Mouse (Mus musculus) hindbrain, embryonic 15.5 days (tissue): ENCODE data around the gene Psmb7. TPM values are rescaled to one million over a fixed set of nuclear protein-coding genes. Genes with fewer than 3 reads are reported as not detected.

Experiments
- ATAC-seq: fragments of 200-750 bp; cut with Nextera tagmentation; 2 replicates; pipeline ENCODE4 v1.8.0; 2017; ENCODE audit warnings: low read depth, moderate number of reproducible peaks, moderate TSS enrichment; ENCODE audit not compliant: low FRiP score
- H3K27ac ChIP-seq: fragments of 300-500 bp; sonication (generic); replicated peaks from 2 replicates; pipeline ENCODE4 v1.5.1; 2015; ENCODE audit warnings: mild to moderate bottlenecking, inconsistent platforms
- H3K27me3 ChIP-seq: fragments of 300-500 bp; sonication (generic); 2 replicates; pipeline ENCODE4 v1.6.1; 2015; ENCODE audit warnings: control low read depth, inconsistent platforms
- H3K36me3 ChIP-seq: fragments of 300-500 bp; sonication (generic); 2 replicates; pipeline ENCODE4 v1.6.1; 2015; ENCODE audit warnings: control low read depth, inconsistent platforms
- H3K4me1 ChIP-seq: fragments of 300-500 bp; sonication (generic); replicated peaks from 2 replicates; pipeline ENCODE4 v1.6.1; 2015; ENCODE audit warnings: control low read depth, inconsistent platforms
- H3K4me2 ChIP-seq: fragments of 300-500 bp; sonication (generic); 2 replicates; pipeline ENCODE4 v1.6.1; 2015; ENCODE audit warnings: moderate library complexity, mild to moderate bottlenecking, inconsistent platforms
- H3K4me3 ChIP-seq: fragments of 300-500 bp; sonication (generic); 2 replicates; pipeline ENCODE4 v1.5.1; 2015; ENCODE audit warnings: mild to moderate bottlenecking, inconsistent platforms
- H3K9ac ChIP-seq: fragments of 300-500 bp; sonication (generic); 2 replicates; pipeline ENCODE4 v1.6.1; 2015; ENCODE audit warnings: inconsistent platforms
- H3K9me3 ChIP-seq: fragments of 300-500 bp; sonication (generic); 2 replicates; pipeline ENCODE4 v1.6.1; 2016; ENCODE audit warnings: control low read depth, inconsistent platforms
- WGBS: fragments of 180-500 bp; shearing (Covaris S2); methylation state at CpG from one replicate; pipeline ENCODE4 v1.1.7; 2015; 5-methylcytosine and 5-hydroxymethylcytosine counted together
- polyA plus RNA-seq: library from polyadenylated mRNA; unstranded; fragments of >200 nt; fragmentation: Nextera tagmentation; extraction: Ambion mirVana; gene quantifications from 2 replicates; pipeline ENCODE4 v1.2.1, GENCODE M21; 2015

The Psmb7 gene
- polyA plus RNA-seq, 1 experiment from 2014 or later = 269 TPM

DNA sequence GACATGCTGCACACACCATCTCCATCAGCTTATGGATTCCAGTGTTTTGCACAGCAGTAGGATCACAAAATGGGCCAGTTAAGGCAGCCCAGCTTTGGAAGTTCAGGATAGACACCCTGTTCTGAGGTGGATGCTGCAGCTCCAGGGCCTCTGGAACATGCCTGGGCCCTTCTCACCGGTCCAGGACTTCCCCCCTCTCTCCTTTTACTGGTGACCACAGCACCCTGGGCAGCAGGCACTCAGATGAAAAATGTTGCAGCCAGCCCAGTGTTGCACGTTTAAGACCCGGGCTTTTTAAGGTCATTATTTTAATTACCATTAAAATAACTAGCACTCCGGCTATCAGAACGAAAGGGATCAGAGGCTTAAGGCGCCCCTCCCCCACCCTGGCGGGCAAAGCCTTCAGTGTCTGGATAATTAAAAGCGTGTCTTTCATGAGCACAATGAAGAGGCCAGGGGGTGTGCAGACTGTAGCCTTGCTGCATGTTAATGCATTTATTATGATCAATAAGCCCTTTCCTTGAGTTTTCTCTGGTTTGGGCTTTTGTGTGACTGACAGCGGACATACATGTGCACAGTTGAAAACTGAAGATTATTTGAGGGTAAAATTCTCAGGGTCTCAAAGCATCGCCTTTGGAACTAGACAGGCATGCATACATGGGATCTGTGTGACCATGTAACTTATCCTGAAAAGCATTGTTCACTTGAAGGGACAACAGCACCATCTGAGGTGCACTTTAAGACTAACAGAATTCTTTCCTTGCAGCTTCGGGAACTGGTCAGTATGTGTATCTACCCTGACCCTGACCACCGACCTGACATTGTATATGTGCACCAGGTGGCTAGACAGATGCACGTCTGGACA lies 59.1 kb downstream of the Psmb7 start:
- no peaks in the 10 kb centered on the region for H3K9me3 ChIP-seq
- peaks cover 24% of the 10 kb centered on the region for H3K4me1 ChIP-seq
- H3K4me2 ChIP-seq = no peak overlapping the region
- ATAC-seq = peak; percentile 59
- peak overlapping the region; percentile 36 for H3K27ac ChIP-seq
- WGBS = 20% methylated on average over 13 of the region's 13 CpGs
- no peak overlapping the region for H3K4me3 ChIP-seq
- H3K27me3 ChIP-seq = no peaks in the 10 kb centered on the region
- no peak overlapping the region for H3K9ac ChIP-seq
- peaks cover 13% of the 10 kb centered on the region for H3K36me3 ChIP-seq

DNA sequence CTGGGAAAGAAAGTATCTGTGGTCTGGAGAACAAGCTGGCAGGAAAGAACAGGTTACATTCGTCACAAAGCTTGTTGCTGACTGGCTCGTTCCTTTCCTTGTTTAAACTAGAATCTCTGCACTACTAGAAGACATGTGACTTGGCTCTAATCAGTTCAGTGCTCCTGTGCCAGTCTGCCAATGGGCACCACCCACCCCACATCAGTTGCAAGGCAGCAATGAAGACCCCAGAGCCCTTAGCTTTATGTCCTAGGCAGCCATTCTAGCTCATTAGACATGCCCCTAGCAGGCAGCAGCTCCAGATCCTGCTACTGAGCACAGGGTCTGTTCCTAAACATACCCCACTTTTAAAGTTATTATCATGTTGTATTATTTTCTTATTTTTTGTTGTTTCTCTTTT lies 59.9 kb downstream of the Psmb7 start:
- Histone ChIP-seq H3K36me3 (peaks cover 7% of the 10 kb centered on the region; the same call in 1 of the 2 replicates), H3K4me1 (peaks cover 31% of the 10 kb centered on the region), H3K27ac (peak overlapping the region; percentile 36; the same call in 1 of the 2 replicates), H3K4me2 (no peak overlapping the region), H3K27me3 (no peaks in the 10 kb centered on the region), H3K4me3 (no peak overlapping the region), H3K9ac (no peak overlapping the region), H3K9me3 (no peaks in the 10 kb centered on the region)
- WGBS = 52% methylated on average over 2 of the region's 2 CpGs
- no peak for ATAC-seq

DNA sequence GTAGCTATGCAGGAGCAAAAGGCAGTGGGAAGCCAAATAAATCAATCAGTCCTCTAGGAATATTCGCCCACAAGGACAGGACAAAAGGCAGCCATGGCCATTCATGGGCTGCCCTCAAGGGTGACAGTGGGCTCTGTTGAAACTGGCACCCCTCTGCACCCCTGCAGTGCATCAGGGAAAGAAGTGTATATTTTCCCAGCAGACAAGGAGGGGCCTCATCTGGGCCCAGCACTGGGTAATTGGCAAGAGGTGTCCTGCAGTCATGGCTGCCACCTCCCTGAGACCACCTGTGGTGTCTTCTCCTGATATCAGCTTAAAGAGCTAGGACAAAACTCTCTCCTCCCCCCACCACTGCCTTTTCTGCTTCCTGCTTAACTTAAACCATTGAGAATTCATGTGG lies 64.4 kb downstream of the Psmb7 start:
- no peak for ATAC-seq
- no peak overlapping the region for H3K9ac ChIP-seq
- no peaks in the 10 kb centered on the region for H3K27me3 ChIP-seq
- H3K27ac ChIP-seq = peak overlapping the region; percentile 74
- no peaks in the 10 kb centered on the region for H3K9me3 ChIP-seq
- 29% methylated on average over 1 of the region's 1 CpGs for WGBS
- H3K4me2 ChIP-seq = no peak overlapping the region
- H3K36me3 ChIP-seq = no peaks in the 10 kb centered on the region
- peaks cover 29% of the 10 kb centered on the region for H3K4me1 ChIP-seq
- H3K4me3 ChIP-seq = no peak overlapping the region

DNA sequence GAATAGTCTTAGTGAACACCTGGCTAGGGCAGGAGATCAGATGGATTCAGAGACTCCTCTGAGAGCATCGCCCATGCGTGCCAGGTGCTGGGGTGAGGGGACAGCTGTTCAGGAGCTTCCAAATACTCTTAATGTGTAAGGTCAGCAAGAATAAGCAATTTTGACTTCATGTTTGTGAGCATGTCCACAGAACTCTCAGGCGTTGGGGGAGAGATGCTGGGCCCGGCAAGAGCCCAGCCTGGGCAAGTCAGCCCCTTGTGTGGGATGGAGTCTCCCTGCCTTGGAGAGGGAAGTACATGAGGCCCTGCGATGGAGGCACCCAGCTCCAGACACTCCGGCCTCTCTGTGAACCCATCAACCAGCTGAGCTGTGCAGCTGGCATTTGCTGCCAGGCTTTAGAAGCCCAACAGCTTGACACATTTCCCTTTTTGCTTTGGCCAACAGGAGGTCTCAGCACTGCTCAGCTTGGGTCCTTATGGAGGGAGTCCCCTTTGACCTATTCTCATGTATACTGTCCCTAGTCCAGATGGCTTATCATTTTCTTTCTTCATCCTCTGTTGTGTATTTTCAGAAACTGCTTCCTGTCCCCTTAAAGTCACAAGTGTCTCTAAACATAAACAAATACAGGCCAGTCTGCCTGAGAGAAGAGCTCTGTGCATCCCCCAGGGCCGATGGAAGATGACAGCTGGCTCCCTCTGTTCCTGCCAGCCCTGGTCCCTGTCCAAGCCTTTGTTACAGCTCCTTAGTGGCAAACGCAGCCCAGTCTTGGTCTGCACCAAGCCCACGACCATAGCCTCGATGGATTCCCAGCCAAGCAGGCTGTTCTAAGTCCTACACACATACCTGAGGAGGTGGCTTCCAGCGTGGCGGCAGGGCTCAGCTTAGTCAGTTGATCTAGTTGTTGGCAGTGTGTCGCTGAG lies 65.0 kb downstream of the Psmb7 start:
- ATAC-seq = peak; percentile 59
- H3K27me3 ChIP-seq = no peaks in the 10 kb centered on the region
- H3K4me3 ChIP-seq = no peak overlapping the region
- no peak overlapping the region for H3K4me2 ChIP-seq
- H3K4me1 ChIP-seq = peaks cover 23% of the 10 kb centered on the region
- 33% methylated on average over 13 of the region's 13 CpGs for WGBS
- H3K36me3 ChIP-seq = no peaks in the 10 kb centered on the region
- H3K9me3 ChIP-seq = no peaks in the 10 kb centered on the region
- no peak overlapping the region for H3K9ac ChIP-seq
- H3K27ac ChIP-seq = peak overlapping the region; percentile 74

DNA sequence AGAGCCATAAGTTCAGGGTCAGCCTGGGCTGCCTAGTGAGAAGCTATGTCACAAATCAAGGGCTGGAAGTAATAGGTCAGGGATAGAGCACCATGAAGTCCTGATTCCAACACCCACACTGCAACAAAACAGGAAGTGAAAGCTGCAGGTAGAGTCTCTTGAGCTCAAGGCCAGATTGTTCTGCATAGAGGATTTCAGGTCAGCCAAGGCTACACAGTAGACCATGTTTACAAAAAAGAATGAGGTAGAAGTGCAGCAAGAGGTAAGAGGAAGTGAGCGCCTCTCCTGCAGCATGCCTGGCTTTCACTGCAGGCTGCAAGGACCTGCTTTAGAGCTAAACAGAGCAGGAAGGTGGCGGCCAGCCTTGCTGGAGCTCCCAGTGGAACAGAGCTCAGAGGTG lies 69.2 kb downstream of the Psmb7 start:
- 100% methylated on average over 2 of the region's 2 CpGs for WGBS
- no peak overlapping the region for H3K4me3 ChIP-seq

DNA sequence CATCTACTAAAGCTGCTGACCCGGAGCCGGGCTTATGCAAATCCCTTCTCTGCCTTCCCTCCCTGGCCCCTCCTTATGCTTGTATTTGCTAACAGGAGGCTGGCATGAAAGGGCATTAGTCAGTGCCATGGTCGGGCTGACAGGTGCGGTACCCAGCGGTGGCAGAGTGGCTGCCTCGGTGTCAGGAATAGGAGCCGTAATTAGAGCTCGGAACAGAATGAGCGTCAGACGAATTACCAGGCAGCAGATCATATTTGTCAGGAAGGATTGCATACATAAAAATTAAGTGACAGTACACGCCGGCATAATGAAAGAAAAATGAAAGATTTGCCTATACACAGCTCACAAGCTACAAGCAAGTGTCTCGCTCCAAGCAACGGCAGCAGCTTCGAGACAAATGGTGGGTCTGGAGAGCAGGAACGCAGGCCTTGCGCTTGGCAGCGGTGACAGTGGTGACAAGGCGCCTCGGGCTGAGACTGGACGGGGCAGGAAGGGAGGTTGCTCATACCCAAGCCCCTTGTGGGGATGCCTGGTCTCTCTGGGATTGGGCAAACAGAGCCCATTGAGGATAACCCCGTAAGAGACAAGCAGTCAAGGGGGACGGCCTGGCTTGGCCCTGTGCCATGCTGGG lies 71.8 kb downstream of the Psmb7 start:
- no peaks in the 10 kb centered on the region for H3K9me3 ChIP-seq
- H3K4me1 ChIP-seq = peaks cover 15% of the 10 kb centered on the region
- H3K27ac ChIP-seq = peak overlapping the region; percentile 58
- H3K27me3 ChIP-seq = no peaks in the 10 kb centered on the region
- no peak overlapping the region for H3K4me3 ChIP-seq
- no peak overlapping the region for H3K9ac ChIP-seq
- ATAC-seq = peak; percentile 46
- H3K36me3 ChIP-seq = peaks cover 3% of the 10 kb centered on the region; the same call in 1 of the 2 replicates
- WGBS = 51% methylated on average over 23 of the region's 23 CpGs
- no peak overlapping the region for H3K4me2 ChIP-seq

More for the DNA sequence above, 69.2 kb downstream of the Psmb7 start:
- Histone ChIP-seq H3K4me1 (peaks cover 30% of the 10 kb centered on the region), H3K36me3 (peaks cover under 1% of the 10 kb centered on the region; the same call in 1 of the 2 replicates), H3K9me3 (no peaks in the 10 kb centered on the region), H3K9ac (no peak overlapping the region), H3K4me2 (no peak overlapping the region), H3K27ac (no peak overlapping the region), H3K27me3 (no peaks in the 10 kb centered on the region)
- no peak for ATAC-seq

DNA sequence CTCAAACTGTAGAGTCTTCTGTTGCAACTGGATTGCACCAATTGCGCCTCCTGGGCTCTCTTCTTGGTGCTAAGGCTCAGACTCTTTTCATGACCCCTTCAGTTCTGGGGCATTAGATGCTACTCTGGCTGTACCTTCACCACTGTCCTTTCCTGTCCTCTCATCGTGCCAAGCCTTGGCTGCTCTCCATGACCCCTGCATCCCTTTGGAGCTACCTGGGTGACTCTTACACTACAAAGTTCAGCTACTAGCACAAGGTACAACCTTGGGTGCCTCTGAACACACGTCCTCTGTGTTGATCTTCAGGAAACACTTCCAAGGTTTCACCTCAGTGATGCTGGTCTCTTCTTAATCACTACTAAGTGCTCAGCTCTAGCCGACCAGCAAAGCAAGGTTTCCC lies 81.3 kb downstream of the Psmb7 start:
- Histone ChIP-seq H3K4me2 (no peak overlapping the region), H3K9me3 (no peaks in the 10 kb centered on the region), H3K4me1 (no peaks in the 10 kb centered on the region; the same call in 1 of the 2 replicates), H3K4me3 (no peak overlapping the region), H3K9ac (no peak overlapping the region), H3K27ac (no peak overlapping the region), H3K36me3 (0 out of 2 replicates have a peak, but pooled peaks cover 3% of the 10 kb centered on the region), H3K27me3 (no peaks in the 10 kb centered on the region)
- WGBS = 88% methylated on average over 4 of the region's 4 CpGs
- no peak for ATAC-seq

DNA sequence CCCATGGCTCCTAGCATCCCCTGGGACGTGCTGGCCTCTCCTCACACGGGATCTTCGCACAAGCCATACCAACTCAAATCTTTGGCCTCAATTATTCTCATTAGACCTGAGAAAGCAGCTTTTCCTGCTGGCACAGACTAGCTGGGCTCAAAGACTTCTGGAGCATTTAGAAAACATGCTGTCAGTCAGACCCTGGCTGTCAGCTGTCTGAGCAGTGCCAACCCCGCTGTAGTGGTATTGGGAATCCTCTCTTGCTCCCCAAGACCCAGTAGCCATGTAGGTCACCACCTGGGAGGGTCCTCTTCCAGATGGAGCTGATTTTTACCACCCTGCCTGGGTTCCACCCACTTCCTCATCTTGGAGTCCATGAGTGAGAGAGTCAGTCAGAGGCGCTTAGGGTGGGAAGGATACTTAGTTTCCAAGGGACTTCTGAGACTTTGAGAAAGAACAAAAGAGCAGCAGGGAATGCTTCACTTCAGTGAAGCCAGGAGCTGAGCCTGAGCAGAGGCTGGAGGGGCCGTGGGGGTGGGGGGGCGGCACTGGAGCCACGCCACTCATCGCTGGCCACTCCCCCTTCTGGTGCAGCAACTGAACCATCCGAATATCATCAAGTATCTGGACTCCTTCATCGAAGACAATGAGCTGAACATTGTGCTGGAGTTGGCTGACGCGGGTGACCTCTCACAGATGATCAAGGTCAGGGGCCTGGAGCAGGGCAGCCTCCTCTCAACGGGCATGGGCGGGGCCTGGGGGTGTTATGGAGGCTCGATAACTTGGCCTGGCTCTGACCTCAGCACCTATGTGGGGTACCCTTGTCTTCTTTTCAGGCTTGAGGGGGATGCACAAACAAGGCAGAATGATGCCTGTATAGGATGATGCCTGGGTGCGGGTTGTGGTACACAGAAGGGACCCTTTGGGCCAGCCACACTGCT lies 83.3 kb downstream of the Psmb7 start:
- no peak overlapping the region for H3K9ac ChIP-seq
- WGBS = 45% methylated on average over 17 of the region's 17 CpGs
- peaks cover 2% of the 10 kb centered on the region; the same call in 1 of the 2 replicates for H3K4me1 ChIP-seq
- H3K4me2 ChIP-seq = no peak overlapping the region
- H3K27me3 ChIP-seq = no peaks in the 10 kb centered on the region
- H3K36me3 ChIP-seq = 0 out of 2 replicates have a peak, but pooled peaks cover 3% of the 10 kb centered on the region
- H3K9me3 ChIP-seq = no peaks in the 10 kb centered on the region
- H3K4me3 ChIP-seq = no peak overlapping the region
- ATAC-seq = 0 out of 2 replicates have a peak, but pooled peaks have one; percentile 14
- no peak overlapping the region for H3K27ac ChIP-seq

DNA sequence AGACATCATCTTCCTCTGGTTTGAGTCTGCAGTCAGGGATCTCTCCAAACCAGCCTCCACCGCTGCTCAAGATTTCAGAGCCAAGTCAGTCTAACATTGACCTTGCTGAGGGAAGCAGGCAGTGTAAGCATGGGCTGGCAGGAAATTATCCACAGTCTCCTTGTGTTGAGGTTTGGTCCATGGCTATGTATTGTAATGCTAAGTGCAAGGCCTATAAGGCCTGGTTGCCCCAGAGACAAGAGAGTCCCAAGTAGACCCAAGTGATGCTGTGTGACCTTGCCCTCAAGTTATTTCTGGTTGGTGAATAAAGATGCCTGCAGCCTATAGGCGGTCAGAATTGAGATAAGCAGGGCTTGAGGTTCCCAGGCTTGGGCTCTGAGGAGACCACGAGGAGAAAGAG lies 87.2 kb downstream of the Psmb7 start:
- Histone ChIP-seq H3K27ac (no peak overlapping the region), H3K27me3 (no peaks in the 10 kb centered on the region), H3K36me3 (0 out of 2 replicates have a peak, but pooled peaks cover 3% of the 10 kb centered on the region), H3K4me1 (peaks cover 23% of the 10 kb centered on the region), H3K4me3 (no peak overlapping the region), H3K9ac (no peak overlapping the region), H3K4me2 (no peak overlapping the region), H3K9me3 (no peaks in the 10 kb centered on the region)
- no peak for ATAC-seq
- WGBS = 64% methylated on average over 3 of the region's 3 CpGs

DNA sequence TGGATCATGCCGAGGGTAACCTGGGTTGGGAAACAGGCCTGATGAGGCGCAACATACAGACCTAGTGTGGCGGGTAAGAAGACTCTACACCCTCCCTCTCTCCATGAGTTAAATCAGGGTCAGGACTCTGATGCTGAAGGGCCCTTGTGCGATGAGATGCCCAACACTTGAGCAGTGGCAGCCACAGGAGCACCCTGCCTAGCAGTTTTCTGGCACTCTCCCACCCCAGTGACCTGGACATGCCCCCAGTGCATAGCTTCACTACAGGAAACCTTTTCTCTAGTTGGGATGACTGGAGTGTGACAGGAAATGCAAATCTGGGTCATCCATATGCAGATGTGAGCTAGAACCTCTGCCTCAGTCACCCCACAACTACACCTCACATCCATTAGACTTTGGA lies 88.2 kb downstream of the Psmb7 start:
- H3K4me2 ChIP-seq = no peak overlapping the region
- H3K4me3 ChIP-seq = no peak overlapping the region
- ATAC-seq = no peak
- no peaks in the 10 kb centered on the region for H3K27me3 ChIP-seq
- H3K9me3 ChIP-seq = no peaks in the 10 kb centered on the region
- H3K9ac ChIP-seq = no peak overlapping the region
- H3K27ac ChIP-seq = no peak overlapping the region
- H3K4me1 ChIP-seq = peaks cover 24% of the 10 kb centered on the region
- H3K36me3 ChIP-seq = 0 out of 2 replicates have a peak, but pooled peaks cover 3% of the 10 kb centered on the region
- WGBS = 80% methylated on average over 4 of the region's 4 CpGs
